Mouse (Mus musculus) c-Kit-positive CD71-negative TER-119-negative erythroid progenitor cells, embryonic 14.5 days (primary cell): ENCODE measurements around the gene Slc25a11.
A peak's percentile ranks its signal among the peaks of the same experiment; 100 is the strongest.

Experiments used
- DNase-seq: peaks from one replicate; pipeline ENCODE4 v3.0.0-alpha.2; 2013; ENCODE audit warnings: low read depth

Gene Slc25a11

GRCm38 (mm10) chr11:70621972-70622814 is 25.1 kb downstream of the Slc25a11 start:
- DNase-seq = no peak

- no peak for DNase-seq
Observed at GRCm38 (mm10) chr11:70619101-70619500, 28.2 kb downstream of the Slc25a11 start, which contains the start of gene Chrne. Gene Chrne, minus strand, starts transcription at chr11:70619216.

GRCm38 (mm10) chr11:70615516-70616093 is 31.7 kb downstream of the Slc25a11 start, which contains the start of gene 4930544D05Rik:
Gene 4930544D05Rik, plus strand, starts transcription at chr11:70615848.
- no peak for DNase-seq

- peak; percentile 60 for DNase-seq
Observed at GRCm38 (mm10) chr11:70615074-70615473, 32.2 kb downstream of the Slc25a11 start.

DNA sequence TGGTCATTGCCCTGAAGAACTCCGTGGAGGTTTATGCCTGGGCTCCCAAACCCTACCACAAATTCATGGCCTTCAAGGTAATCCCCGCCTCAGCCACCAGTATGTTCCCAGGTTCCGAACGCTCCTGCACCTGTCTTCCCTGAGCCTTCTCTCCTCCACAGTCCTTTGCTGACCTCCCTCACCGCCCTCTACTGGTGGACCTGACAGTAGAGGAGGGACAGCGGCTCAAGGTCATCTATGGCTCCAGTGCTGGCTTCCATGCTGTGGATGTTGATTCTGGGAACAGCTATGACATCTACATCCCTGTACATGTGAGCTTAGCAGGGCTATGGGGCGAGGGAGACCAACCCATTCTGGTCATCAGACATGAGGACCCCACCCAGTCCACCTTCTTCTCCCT is 34.8 kb downstream of the Slc25a11 start:
- no peak for DNase-seq

- no peak for DNase-seq
Observed at GRCm38 (mm10) chr11:70610752-70611151, 36.5 kb downstream of the Slc25a11 start.

DNA sequence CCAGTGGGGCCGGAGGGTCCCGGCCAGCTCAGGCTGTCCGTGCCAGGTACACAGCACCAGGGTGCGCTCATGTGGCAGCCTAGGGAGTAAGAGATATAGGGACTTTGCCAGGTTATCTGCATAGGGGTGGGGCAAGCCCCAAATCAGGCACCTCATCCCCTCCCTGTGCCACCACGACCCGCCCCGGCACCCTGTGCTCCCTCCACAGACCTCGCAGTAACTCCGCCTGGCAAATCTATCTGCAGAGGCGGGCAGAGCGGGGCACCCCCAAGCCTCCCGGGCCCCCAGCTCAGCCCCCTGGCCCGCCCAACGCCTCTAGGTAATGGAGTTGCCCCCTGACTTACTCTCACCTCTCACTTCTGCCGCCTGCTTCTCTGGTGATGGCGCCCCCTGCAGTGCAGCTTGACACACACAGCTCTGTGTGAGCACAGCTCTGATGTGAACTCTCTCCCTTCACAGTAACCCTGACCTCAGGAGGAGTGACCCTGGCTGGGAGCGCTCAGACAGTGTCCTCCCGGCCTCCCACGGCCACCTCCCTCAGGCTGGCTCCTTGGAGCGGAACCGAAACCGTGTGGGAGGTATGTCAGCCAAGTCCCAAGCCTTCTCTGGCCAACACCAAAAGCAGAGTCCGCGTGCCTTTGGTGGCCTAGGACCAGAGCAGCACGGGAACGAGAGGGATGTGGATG is 38.8 kb downstream of the Slc25a11 start:
- DNase-seq = no peak

DNA sequence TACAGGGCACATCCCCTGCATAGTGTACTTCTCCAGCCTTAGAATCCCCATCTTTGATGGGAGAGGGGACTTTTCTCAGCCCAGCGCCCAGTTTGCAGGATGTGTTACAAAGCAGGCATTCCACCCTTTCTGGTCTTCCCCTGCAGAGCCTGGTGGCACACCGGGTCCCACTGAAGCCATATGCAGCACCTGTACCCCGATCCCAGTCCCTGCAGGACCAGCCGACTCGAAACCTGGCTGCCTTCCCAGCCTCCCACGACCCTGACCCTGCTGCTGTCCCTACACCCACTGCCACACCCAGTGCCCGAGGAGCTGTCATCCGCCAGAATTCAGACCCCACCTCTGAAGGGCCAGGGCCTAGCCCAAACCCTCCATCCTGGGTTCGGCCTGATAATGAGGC is 39.7 kb downstream of the Slc25a11 start:
- no peak for DNase-seq

GRCm38 (mm10) chr11:70606717-70607116 is 40.6 kb downstream of the Slc25a11 start:
- no peak for DNase-seq

DNA sequence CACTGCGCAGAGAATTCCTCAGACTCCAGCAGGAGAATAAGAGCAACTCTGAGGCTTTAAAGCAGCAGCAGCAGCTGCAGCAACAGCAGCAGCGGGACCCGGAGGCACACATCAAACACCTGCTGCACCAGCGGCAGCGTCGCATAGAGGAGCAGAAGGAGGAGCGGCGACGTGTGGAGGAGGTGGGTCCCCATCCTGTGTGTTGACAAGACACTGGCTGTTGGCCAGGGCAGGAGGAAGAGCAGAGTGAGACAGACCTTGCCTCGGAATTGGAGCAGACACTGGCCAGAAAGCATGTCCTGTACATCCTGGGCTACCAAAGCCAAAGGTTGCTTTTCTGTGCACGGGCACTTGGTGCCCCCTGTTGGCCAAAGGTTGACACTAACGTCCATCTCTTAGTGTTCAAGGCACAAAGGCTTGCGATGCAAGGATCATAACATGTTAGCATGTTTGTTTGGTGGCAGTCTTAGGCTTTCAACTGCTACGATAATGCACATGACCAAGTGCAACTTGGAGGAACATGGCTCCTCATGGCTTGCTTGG is 42.2 kb downstream of the Slc25a11 start:
- DNase-seq = peak; percentile 58

GRCm38 (mm10) chr11:70598451-70598953 is 48.8 kb downstream of the Slc25a11 start:
- no peak for DNase-seq

GRCm38 (mm10) chr11:70597301-70597700 is 50.0 kb downstream of the Slc25a11 start:
- DNase-seq = no peak

GRCm38 (mm10) chr11:70596094-70596493 is 51.2 kb downstream of the Slc25a11 start:
- DNase-seq = no peak

GRCm38 (mm10) chr11:70595638-70596037 is 51.6 kb downstream of the Slc25a11 start:
- DNase-seq = no peak

DNA sequence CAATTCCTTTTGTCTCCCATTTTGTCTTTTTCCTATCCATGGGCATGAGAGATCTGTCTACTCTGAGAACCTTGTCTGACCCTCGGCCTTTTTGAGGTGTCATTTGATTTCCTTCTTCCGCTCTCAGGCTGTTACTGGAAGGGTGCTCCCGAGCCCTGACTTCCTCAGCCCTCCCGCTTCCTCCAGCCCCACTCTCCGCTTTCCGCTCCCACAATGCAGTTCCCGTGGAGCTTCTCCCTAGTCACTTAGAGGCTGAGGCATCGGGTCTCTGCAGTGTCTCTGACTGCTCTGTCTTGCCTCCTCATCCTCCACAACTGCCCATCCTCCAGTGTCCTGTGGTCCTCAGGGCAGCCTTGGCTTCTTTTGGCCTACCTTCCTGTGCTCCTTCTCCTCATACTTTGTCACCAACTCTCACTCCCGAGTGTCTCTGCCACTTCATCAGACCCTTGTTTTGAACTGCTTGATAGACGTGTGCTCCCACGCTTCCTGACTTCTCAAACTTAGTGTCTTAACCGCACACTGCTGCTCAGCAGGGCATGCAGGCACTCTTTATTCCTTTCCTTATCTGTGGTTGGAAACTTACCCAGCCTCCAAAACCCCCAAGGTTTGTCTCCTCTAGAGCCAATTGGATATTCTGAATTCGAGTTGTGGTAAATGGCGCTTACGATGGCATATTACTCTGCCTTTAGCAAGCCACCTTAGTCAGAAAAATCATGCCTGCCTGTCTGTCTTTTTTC is 52.9 kb downstream of the Slc25a11 start:
- no peak for DNase-seq
